Mouse (Mus musculus) neural tube, embryonic 15.5 days (tissue): Measurements from ENCODE around the gene Qtrt1. TPM values are rescaled to one million over a fixed set of nuclear protein-coding genes. Genes with fewer than 3 reads are reported as not detected.
A peak's percentile ranks its signal among the peaks of the same experiment; 100 is the strongest.

Experiments used
- ATAC-seq: fragments of 200-750 bp; cut with Nextera tagmentation; 2 replicates; pipeline ENCODE4 v1.8.0; 2017; ENCODE audit warnings: mild to moderate bottlenecking, moderate TSS enrichment, moderate library complexity; ENCODE audit not compliant: low FRiP score
- H3K27ac ChIP-seq: fragments of 300-500 bp; sonication (generic); replicated peaks from 2 replicates; pipeline ENCODE4 v1.5.1; 2015; ENCODE audit warnings: mild to moderate bottlenecking, inconsistent platforms
- H3K27me3 ChIP-seq: fragments of 300-500 bp; sonication (generic); replicated peaks from 2 replicates; pipeline ENCODE4 v1.6.1; 2015; ENCODE audit warnings: inconsistent platforms
- H3K36me3 ChIP-seq: fragments of 300-500 bp; sonication (generic); 2 replicates; pipeline ENCODE4 v1.6.1; 2015; ENCODE audit warnings: inconsistent platforms
- H3K4me1 ChIP-seq: fragments of 300-500 bp; sonication (generic); 2 replicates; pipeline ENCODE4 v1.6.1; 2015; ENCODE audit warnings: inconsistent platforms
- H3K4me2 ChIP-seq: fragments of 300-500 bp; sonication (generic); 2 replicates; pipeline ENCODE4 v1.6.1; 2015; ENCODE audit warnings: inconsistent platforms, mild to moderate bottlenecking, moderate library complexity
- H3K4me3 ChIP-seq: fragments of 300-500 bp; sonication (generic); replicated peaks from 2 replicates; pipeline ENCODE4 v1.5.1; 2015; ENCODE audit warnings: mild to moderate bottlenecking, inconsistent platforms
- H3K9ac ChIP-seq: fragments of 300-500 bp; sonication (generic); replicated peaks from 2 replicates; pipeline ENCODE4 v1.6.1; 2015; ENCODE audit warnings: mild to moderate bottlenecking, inconsistent platforms
- H3K9me3 ChIP-seq: fragments of 300-500 bp; sonication (generic); replicated peaks from 2 replicates; pipeline ENCODE4 v1.6.1; 2016; ENCODE audit warnings: inconsistent platforms
- WGBS: fragments of 180-500 bp; shearing (Covaris S2); methylation state at CpG from one replicate; pipeline ENCODE4 v1.1.7; 2015; ENCODE audit warnings: mixed read lengths; 5-methylcytosine and 5-hydroxymethylcytosine counted together
- polyA plus RNA-seq: library from polyadenylated mRNA; unstranded; fragments of >200 nt; fragmentation: Nextera tagmentation; extraction: Ambion mirVana; gene quantifications from 2 replicates; pipeline ENCODE4 v1.2.1, GENCODE M21; 2015

Qtrt1 gene
- polyA plus RNA-seq, 1 experiment from 2014 or later: 55.6 TPM

DNA sequence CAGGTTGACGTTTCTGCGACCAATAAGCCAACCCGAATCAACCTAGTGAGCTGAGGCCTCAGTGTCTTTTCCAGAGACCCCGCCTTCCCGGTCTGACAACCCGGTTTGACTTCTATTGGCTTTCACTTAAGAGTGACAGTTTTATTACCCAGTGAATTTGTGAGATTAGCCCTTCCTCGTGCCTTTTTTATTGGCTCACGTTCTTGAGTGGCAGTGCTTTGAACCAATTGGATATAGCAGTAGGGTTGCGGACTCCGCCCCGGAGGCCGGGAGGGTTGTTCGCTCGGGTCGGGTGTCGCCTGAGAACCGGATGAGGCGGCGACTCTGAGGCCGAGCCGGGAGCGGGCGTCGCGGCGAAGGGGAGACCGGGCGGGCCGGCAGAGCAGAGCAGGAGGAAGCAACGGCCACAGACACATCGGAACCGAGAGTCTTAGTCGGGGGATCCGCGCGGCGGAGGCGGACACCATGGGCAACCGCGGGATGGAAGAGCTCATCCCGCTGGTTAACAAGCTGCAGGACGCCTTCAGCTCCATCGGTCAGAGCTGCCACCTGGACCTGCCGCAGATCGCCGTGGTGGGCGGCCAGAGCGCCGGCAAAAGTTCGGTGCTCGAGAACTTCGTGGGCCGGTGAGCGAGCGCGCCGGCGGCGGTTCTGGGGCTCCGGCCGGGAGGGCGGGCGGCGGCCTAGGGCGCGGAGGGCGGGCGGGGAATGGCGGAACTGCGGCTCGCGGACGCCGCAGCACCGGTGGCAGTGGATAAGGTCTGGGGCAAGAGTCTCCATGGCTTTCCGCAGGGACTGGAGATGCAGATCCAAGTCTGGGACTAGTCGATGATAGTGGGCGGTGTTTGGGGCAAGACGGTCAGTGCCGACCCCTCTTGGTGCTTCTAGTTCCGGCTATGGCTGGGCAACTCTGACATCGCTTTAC, 13.3 kb downstream of the Qtrt1 start, which contains the start of gene Dnm2:
Gene Dnm2, plus strand, starts transcription at position 278 of the 925 bp plus-strand sequence.
- H3K4me1 ChIP-seq: peaks cover 48% of the 10 kb centered on the region
- no peaks in the 10 kb centered on the region for H3K27me3 ChIP-seq
- peak within 1 kb of the TSS; percentile 80 for H3K9ac ChIP-seq
- H3K27ac ChIP-seq: peak within 1 kb of the TSS; percentile 87
- WGBS: under 1% methylated on average over 82 of the region's 82 CpGs
- ATAC-seq: peak; percentile 98
- peak within 1 kb of the TSS; percentile 84 for H3K4me2 ChIP-seq
- H3K9me3 ChIP-seq: no peaks in the 10 kb centered on the region
- peaks cover 16% of the 10 kb centered on the region for H3K36me3 ChIP-seq
- H3K4me3 ChIP-seq: peak within 1 kb of the TSS; percentile 97

DNA sequence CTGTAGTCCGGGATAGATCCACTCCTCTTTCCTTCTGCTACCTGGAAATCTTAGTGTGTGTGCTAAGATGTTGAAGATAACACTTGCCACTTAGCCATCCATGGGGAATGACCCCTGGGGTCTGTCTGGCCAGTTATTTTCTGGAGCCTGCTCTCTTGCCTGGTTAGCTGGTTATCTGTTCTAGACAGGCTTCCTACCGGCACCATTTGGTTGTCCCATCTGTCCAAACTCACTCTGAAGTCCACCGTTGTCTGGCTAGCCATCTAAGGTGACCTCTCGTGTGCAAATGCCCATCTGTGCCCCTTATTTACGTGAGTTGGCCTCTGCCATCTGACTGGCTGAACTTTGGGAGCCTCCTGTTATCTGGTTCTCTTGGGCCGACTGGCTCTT, 13.9 kb downstream of the Qtrt1 start:
- Histone ChIP-seq H3K4me1 (peaks cover 55% of the 10 kb centered on the region), H3K9ac (peak overlapping the region; percentile 80), H3K4me3 (peak overlapping the region; percentile 97), H3K4me2 (peak overlapping the region; percentile 84), H3K9me3 (no peaks in the 10 kb centered on the region), H3K36me3 (peaks cover 10% of the 10 kb centered on the region), H3K27ac (peak overlapping the region; percentile 87), H3K27me3 (no peaks in the 10 kb centered on the region)
- WGBS: 8% methylated on average over 6 of the region's 6 CpGs
- no peak for ATAC-seq

DNA sequence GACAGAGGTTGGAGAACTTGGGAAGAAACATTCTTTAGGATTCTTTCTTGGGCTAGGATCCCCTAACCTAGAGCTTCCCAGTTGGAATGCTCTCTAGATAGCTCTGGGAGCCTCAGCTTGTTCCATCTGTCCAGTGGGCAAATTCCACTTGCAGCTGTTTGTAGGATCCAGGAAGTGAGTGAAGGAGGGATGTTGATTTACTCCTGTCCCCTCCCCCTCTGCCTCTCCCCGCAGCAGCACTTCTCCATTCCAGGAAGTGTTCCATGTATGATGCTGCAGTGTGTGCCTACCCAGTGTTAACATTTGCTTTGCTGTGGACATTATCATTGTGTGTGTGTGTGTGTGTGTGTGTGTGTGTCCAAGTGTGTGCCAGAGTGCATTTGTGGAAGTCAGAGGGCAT, 14.4 kb downstream of the Qtrt1 start:
- peak overlapping the region; percentile 97 for H3K4me3 ChIP-seq
- no peak for ATAC-seq
- peak overlapping the region; percentile 80 for H3K9ac ChIP-seq
- H3K27me3 ChIP-seq: no peaks in the 10 kb centered on the region
- H3K4me1 ChIP-seq: peaks cover 59% of the 10 kb centered on the region
- H3K27ac ChIP-seq: no peak overlapping the region; the same call in 1 of the 2 replicates
- no peaks in the 10 kb centered on the region for H3K9me3 ChIP-seq
- WGBS: 12% methylated on average over 1 of the region's 1 CpGs
- H3K4me2 ChIP-seq: peak overlapping the region; percentile 84
- H3K36me3 ChIP-seq: peaks cover 5% of the 10 kb centered on the region

DNA sequence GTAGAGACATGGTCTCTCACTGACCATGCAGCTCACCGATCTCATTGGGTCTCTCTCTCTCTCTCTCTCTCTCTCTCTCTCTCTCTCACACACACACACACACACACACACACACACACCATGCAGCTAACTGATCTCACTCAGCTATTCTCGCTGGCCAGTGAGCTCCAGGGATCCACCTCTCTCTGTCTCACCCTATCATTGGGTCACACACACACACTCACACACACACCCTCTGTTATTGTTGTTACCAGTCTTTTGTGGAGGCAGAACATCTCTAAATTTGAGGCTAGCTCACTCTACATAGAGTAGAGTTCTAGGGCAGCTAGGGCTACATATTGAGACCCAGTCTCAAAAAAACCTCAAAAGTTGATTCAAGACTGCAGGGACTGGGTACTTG, 14.9 kb downstream of the Qtrt1 start:
- peaks cover 1% of the 10 kb centered on the region; the same call in 1 of the 2 replicates for H3K36me3 ChIP-seq
- H3K27me3 ChIP-seq: no peaks in the 10 kb centered on the region
- 75% methylated on average over 2 of the region's 2 CpGs for WGBS

DNA sequence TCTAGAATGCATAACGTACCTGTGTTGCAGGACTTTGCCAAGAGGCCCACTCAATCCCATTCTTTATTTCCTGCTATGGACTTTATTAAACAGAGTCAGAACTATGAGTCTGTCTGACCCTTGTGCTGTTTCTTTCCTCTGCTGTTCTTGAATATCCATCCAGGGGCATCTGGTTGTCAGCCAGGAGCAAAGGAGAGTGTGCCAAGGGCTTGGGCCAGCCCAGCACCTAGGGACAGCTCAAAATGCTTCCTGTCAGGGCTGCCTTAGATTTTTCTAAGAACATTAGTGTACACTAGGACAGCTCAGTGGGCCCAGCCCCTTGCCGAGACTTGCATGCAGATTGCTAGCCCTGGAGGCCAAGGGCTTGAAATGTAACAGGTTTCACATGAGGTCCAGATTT, 16.1 kb downstream of the Qtrt1 start:
- Histone ChIP-seq H3K4me2 (no peak overlapping the region), H3K9me3 (no peaks in the 10 kb centered on the region), H3K36me3 (no peaks in the 10 kb centered on the region), H3K4me1 (peaks cover 62% of the 10 kb centered on the region), H3K27me3 (no peaks in the 10 kb centered on the region), H3K9ac (no peak overlapping the region), H3K4me3 (no peak overlapping the region), H3K27ac (no peak overlapping the region)
- ATAC-seq: no peak
- 93% methylated on average over 2 of the region's 2 CpGs for WGBS

More for the DNA sequence above, 14.9 kb downstream of the Qtrt1 start:
- Histone ChIP-seq H3K9ac (no peak overlapping the region), H3K9me3 (no peaks in the 10 kb centered on the region), H3K4me2 (peak overlapping the region; percentile 84), H3K27ac (no peak overlapping the region), H3K4me3 (peak overlapping the region; percentile 97), H3K4me1 (peaks cover 62% of the 10 kb centered on the region)
- no peak for ATAC-seq

DNA sequence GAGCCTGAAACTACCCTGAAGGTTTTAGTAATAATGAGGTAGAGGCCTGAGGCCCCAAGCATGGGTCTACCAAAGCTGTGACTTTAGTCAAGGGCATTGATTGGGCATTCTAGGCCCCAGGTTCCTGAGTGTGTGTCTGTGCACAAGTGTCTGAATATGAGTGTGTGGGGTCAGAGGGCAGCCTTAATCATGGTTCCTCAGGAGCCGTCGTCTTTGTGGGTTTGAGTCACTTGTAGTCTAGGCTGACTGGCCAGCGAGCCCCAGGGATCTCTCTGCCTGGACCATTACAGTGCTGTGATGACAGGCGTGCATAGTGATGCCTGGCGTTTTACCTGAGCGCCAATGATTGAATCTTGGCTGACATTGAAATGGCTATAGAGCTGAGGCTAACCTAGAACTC, 16.5 kb downstream of the Qtrt1 start:
- H3K4me2 ChIP-seq: no peak overlapping the region
- peaks cover 62% of the 10 kb centered on the region for H3K4me1 ChIP-seq
- no peaks in the 10 kb centered on the region for H3K27me3 ChIP-seq
- ATAC-seq: no peak
- no peaks in the 10 kb centered on the region for H3K9me3 ChIP-seq
- H3K27ac ChIP-seq: no peak overlapping the region
- no peak overlapping the region for H3K9ac ChIP-seq
- WGBS: 92% methylated on average over 6 of the region's 6 CpGs
- H3K4me3 ChIP-seq: no peak overlapping the region
- no peaks in the 10 kb centered on the region for H3K36me3 ChIP-seq

DNA sequence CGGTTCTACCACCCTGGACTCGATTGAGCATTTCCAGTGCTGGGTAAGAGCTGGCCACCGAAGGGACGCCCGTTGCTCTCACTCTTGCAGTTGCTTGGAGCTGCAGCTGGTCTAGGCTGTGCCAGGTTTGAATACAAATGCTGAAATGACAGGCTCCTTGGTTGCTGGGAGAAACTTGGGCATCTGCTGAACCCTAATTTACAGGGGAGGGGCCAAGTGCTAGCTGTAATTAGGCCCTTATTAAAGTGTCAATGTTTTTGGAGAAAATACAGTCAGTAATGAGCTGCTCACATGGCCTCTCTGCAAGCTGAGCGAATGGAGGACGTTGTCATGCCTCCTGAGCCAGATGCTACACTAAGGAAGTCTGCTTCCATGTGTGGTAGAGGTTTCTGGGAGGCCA, 19.1 kb downstream of the Qtrt1 start:
- Histone ChIP-seq H3K27me3 (no peaks in the 10 kb centered on the region), H3K36me3 (no peaks in the 10 kb centered on the region), H3K4me3 (no peak overlapping the region), H3K4me2 (no peak overlapping the region), H3K4me1 (peaks cover 61% of the 10 kb centered on the region), H3K9me3 (no peaks in the 10 kb centered on the region), H3K9ac (no peak overlapping the region), H3K27ac (no peak overlapping the region)
- ATAC-seq: no peak
- WGBS: 70% methylated on average over 7 of the region's 7 CpGs

DNA sequence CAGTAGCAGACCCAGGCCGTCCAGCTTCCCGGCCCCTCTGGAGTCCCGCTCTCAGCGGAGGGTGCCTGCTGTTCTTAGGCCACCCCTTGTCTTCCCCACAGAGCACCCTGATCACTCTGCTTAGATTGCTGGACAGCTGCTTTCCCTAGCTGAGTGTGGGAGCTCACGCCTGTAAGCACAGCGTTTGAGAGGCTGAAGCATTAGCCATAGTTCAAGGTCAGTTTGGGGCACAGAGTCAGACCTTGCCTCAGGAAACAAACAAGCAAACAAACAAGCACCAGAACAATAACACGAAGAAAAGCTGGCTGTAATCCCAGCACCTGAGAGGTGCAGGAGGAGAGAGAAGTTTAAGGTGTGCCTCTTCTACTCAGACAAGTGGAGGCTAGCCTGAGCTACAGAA, 20.4 kb downstream of the Qtrt1 start:
- Histone ChIP-seq H3K4me3 (no peak overlapping the region), H3K9me3 (no peaks in the 10 kb centered on the region), H3K36me3 (no peaks in the 10 kb centered on the region), H3K27ac (no peak overlapping the region), H3K9ac (no peak overlapping the region), H3K4me1 (peaks cover 53% of the 10 kb centered on the region), H3K27me3 (no peaks in the 10 kb centered on the region), H3K4me2 (no peak overlapping the region)
- ATAC-seq: no peak
- WGBS: 85% methylated on average over 7 of the region's 7 CpGs

DNA sequence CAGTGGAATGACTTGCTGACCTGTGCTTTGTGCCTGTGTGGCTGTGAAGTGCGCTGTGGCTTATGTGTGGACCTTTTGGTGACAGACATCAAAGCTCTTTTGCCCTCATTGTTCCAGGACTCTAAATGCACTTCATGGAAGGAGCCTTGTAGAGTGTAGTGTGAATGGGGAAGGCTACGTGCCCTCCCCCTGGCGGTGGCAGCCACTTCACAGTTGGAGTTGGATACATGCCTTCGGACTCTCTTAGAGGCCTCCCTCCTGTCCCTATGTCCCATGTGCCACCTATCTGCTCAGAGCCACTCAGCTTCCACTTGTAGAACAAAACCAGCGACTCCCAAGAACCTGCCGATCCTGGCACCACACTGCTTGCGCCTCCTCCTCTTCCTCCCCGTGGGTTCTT, 22.1 kb downstream of the Qtrt1 start:
- 82% methylated on average over 8 of the region's 8 CpGs for WGBS
- ATAC-seq: no peak
- no peaks in the 10 kb centered on the region for H3K36me3 ChIP-seq

DNA sequence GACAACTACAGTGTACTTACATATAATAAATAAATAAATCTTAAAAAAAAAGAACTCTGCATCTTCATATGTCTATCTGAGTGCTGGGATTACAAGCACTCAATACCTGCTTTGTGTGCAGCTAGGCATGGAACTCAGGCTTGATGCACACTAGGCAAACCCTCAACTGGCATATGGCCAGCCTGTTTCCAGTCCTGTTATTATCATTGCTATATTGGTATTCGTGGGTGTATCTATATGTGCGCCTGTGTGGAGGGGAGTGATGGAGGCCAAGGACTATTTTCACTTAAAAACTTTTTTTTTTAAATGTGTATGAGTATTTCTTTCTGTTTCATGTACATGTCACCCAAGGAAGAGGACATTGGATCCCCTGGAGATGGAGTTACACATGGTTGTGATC, 22.8 kb downstream of the Qtrt1 start:
- Histone ChIP-seq H3K36me3 (no peaks in the 10 kb centered on the region), H3K27me3 (no peaks in the 10 kb centered on the region), H3K4me3 (no peak overlapping the region), H3K27ac (no peak overlapping the region), H3K4me1 (peaks cover 38% of the 10 kb centered on the region), H3K4me2 (no peak overlapping the region), H3K9ac (no peak overlapping the region), H3K9me3 (no peaks in the 10 kb centered on the region)
- WGBS: 89% methylated on average over 2 of the region's 2 CpGs
- ATAC-seq: no peak

More for the DNA sequence above, 22.1 kb downstream of the Qtrt1 start:
- Histone ChIP-seq H3K4me2 (no peak overlapping the region), H3K9me3 (no peaks in the 10 kb centered on the region), H3K4me1 (peaks cover 45% of the 10 kb centered on the region), H3K4me3 (no peak overlapping the region), H3K27ac (no peak overlapping the region), H3K9ac (no peak overlapping the region), H3K27me3 (no peaks in the 10 kb centered on the region)

DNA sequence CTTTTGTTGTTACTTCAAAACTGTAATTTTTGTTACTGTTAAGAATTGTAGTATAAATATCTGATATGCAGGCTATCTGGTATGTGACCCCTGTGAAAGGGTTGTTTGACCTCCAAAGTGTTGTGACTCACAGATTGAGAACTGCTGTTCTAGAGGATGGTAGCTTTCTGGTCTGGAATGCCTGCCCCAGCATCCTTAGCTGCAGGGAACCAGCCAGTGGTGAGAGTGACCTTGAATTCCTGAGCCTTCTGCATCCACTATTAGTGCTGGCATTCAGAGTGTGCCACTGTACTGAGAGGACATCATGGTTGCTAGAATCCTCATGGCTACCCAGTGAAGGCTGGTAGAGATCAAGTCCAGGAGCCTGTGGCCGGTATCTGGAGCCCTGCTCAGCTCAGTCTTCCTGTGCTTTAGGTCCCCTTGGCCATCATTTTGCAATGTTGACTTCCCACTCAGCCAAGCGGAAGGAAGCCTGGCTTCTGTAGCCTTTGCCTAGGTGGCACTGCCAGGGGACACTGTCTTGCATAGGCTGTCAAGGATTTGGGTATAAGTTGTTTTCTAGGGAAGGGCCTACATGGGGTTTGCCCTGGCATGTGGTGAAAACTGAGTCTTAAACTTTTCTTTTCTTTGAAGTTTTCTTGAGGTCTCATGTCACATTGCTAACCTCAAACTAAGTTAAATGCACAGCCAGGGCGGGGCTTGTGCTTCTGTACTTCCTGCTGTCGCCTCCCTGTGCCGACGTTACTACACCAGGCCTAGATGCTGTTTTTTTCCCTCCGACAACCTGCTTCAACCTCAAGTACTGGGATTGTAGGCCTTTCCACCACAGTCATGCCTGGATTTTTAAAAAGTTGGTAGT, 24.4 kb downstream of the Qtrt1 start:
- Histone ChIP-seq H3K27ac (no peak overlapping the region), H3K4me3 (no peak overlapping the region), H3K9me3 (no peaks in the 10 kb centered on the region), H3K36me3 (no peaks in the 10 kb centered on the region), H3K27me3 (no peaks in the 10 kb centered on the region), H3K4me1 (peaks cover 22% of the 10 kb centered on the region), H3K4me2 (no peak overlapping the region), H3K9ac (no peak overlapping the region)
- 92% methylated on average over 7 of the region's 7 CpGs for WGBS
- no peak for ATAC-seq
